Mouse (Mus musculus): Measurements from ENCODE around the gene Epsti1. TPM values are rescaled to one million over a fixed set of nuclear protein-coding genes. Genes with fewer than 3 reads are reported as not detected.

The Epsti1 gene
- 0.61 and 0.71 TPM in 2 replicates for polyA plus RNA-seq (2012; rRNA removed)

- no peak for TF ChIP-seq CTCF (IDR thresholded peaks at IDR 0.05; ENCODE audit: extremely low read depth, insufficient read depth, low read length)
- TF ChIP-seq POLR2A (IDR thresholded peaks at IDR 0.05; ENCODE audit: extremely low read depth, insufficient read depth, low read length), result no peak
- H3K27ac ChIP-seq (ENCODE audit: insufficient read depth, low read length), result no peak within 1 kb of the TSS
- H3K4me3 ChIP-seq (ENCODE audit: insufficient read depth, low read length), result no peak within 1 kb of the TSS
- peaks cover 3% of the 10 kb centered on the region; the same call in 1 of the 2 replicates for H3K4me1 ChIP-seq (ENCODE audit: control insufficient read depth, insufficient read depth, low read length)
These were observed at the start of gene Epsti1 for GRCm38 (mm10) chr14:77904171-77904762. Epsti1 (plus strand) TSS chr14:77904239.

- Histone ChIP-seq H3K4me3 (ENCODE audit: insufficient read depth, low read length) (no peak overlapping the region), H3K27ac (ENCODE audit: insufficient read depth, low read length) (no peak overlapping the region), H3K4me1 (ENCODE audit: control insufficient read depth, insufficient read depth, low read length) (no peaks in the 10 kb centered on the region)
- TF ChIP-seq CTCF (IDR thresholded peaks at IDR 0.05; ENCODE audit: extremely low read depth, insufficient read depth, low read length), result no peak
- no peak for TF ChIP-seq POLR2A (IDR thresholded peaks at IDR 0.05; ENCODE audit: extremely low read depth, insufficient read depth, low read length)
These were observed 44.1 kb upstream of the Epsti1 start for GRCm38 (mm10) chr14:77859894-77860293.

GRCm38 (mm10) chr14:77860841-77861560 is 43.0 kb upstream of the Epsti1 start:
- H3K27ac ChIP-seq (ENCODE audit: insufficient read depth, low read length), result no peak overlapping the region
- TF ChIP-seq CTCF (IDR thresholded peaks at IDR 0.05; ENCODE audit: extremely low read depth, insufficient read depth, low read length) (no peak), POLR2A (IDR thresholded peaks at IDR 0.05; ENCODE audit: extremely low read depth, insufficient read depth, low read length) (no peak)
- H3K4me3 ChIP-seq (ENCODE audit: insufficient read depth, low read length), result no peak overlapping the region
- H3K4me1 ChIP-seq (ENCODE audit: control insufficient read depth, insufficient read depth, low read length), result no peaks in the 10 kb centered on the region

GRCm38 (mm10) chr14:77864051-77864450 is 40.0 kb upstream of the Epsti1 start:
- no peak for TF ChIP-seq CTCF (IDR thresholded peaks at IDR 0.05; ENCODE audit: extremely low read depth, insufficient read depth, low read length)
- no peak for TF ChIP-seq POLR2A (IDR thresholded peaks at IDR 0.05; ENCODE audit: extremely low read depth, insufficient read depth, low read length)
- no peak overlapping the region for H3K27ac ChIP-seq (ENCODE audit: insufficient read depth, low read length)
- H3K4me1 ChIP-seq (ENCODE audit: control insufficient read depth, insufficient read depth, low read length), result no peaks in the 10 kb centered on the region
- no peak overlapping the region for H3K4me3 ChIP-seq (ENCODE audit: insufficient read depth, low read length)

GRCm38 (mm10) chr14:77864510-77864909 is 39.5 kb upstream of the Epsti1 start:
- TF ChIP-seq POLR2A (IDR thresholded peaks at IDR 0.05; ENCODE audit: extremely low read depth, insufficient read depth, low read length) (no peak), CTCF (IDR thresholded peaks at IDR 0.05; ENCODE audit: extremely low read depth, insufficient read depth, low read length) (no peak)
- Histone ChIP-seq H3K4me3 (ENCODE audit: insufficient read depth, low read length) (no peak overlapping the region), H3K4me1 (ENCODE audit: control insufficient read depth, insufficient read depth, low read length) (no peaks in the 10 kb centered on the region), H3K27ac (ENCODE audit: insufficient read depth, low read length) (no peak overlapping the region)

GRCm38 (mm10) chr14:77867601-77868000 is 36.4 kb upstream of the Epsti1 start:
- no peak overlapping the region for H3K27ac ChIP-seq (ENCODE audit: insufficient read depth, low read length)
- no peaks in the 10 kb centered on the region for H3K4me1 ChIP-seq (ENCODE audit: control insufficient read depth, insufficient read depth, low read length)
- TF ChIP-seq POLR2A (IDR thresholded peaks at IDR 0.05; ENCODE audit: extremely low read depth, insufficient read depth, low read length) (no peak), CTCF (IDR thresholded peaks at IDR 0.05; ENCODE audit: extremely low read depth, insufficient read depth, low read length) (no peak)
- H3K4me3 ChIP-seq (ENCODE audit: insufficient read depth, low read length), result no peak overlapping the region

GRCm38 (mm10) chr14:77870926-77871325 is 33.1 kb upstream of the Epsti1 start:
- Histone ChIP-seq H3K4me1 (ENCODE audit: control insufficient read depth, insufficient read depth, low read length) (peaks cover 1% of the 10 kb centered on the region; the same call in 1 of the 2 replicates), H3K4me3 (ENCODE audit: insufficient read depth, low read length) (no peak overlapping the region), H3K27ac (ENCODE audit: insufficient read depth, low read length) (no peak overlapping the region)
- TF ChIP-seq CTCF (IDR thresholded peaks at IDR 0.05; ENCODE audit: extremely low read depth, insufficient read depth, low read length) (no peak), POLR2A (IDR thresholded peaks at IDR 0.05; ENCODE audit: extremely low read depth, insufficient read depth, low read length) (no peak)

GRCm38 (mm10) chr14:77871380-77871975 is 32.6 kb upstream of the Epsti1 start:
- TF ChIP-seq POLR2A (IDR thresholded peaks at IDR 0.05; ENCODE audit: extremely low read depth, insufficient read depth, low read length) (no peak), CTCF (IDR thresholded peaks at IDR 0.05; ENCODE audit: extremely low read depth, insufficient read depth, low read length) (no peak)
- no peak overlapping the region for H3K27ac ChIP-seq (ENCODE audit: insufficient read depth, low read length)
- no peak overlapping the region for H3K4me3 ChIP-seq (ENCODE audit: insufficient read depth, low read length)
- H3K4me1 ChIP-seq (ENCODE audit: control insufficient read depth, insufficient read depth, low read length), result peaks cover 1% of the 10 kb centered on the region; the same call in 1 of the 2 replicates

- TF ChIP-seq POLR2A (IDR thresholded peaks at IDR 0.05; ENCODE audit: extremely low read depth, insufficient read depth, low read length) (no peak; the same call in 1 of the 2 replicates), CTCF (IDR thresholded peaks at IDR 0.05; ENCODE audit: extremely low read depth, insufficient read depth, low read length) (no peak)
These were observed 29.5 kb upstream of the Epsti1 start, which contains the start of gene Dnajc15 for GRCm38 (mm10) chr14:77874304-77875241. Dnajc15 (minus strand) TSS chr14:77875125.

More at GRCm38 (mm10) chr14:77874304-77875241, 29.5 kb upstream of the Epsti1 start, which contains the start of gene Dnajc15:
- Histone ChIP-seq H3K27ac (ENCODE audit: insufficient read depth, low read length) (no peak within 1 kb of the TSS), H3K4me3 (ENCODE audit: insufficient read depth, low read length) (peak within 1 kb of the TSS; percentile 82), H3K4me1 (ENCODE audit: control insufficient read depth, insufficient read depth, low read length) (peaks cover 1% of the 10 kb centered on the region; the same call in 1 of the 2 replicates)
